Mouse (Mus musculus): ENCODE data around the gene Trappc13. TPM values are rescaled to one million over a fixed set of nuclear protein-coding genes. Genes with fewer than 3 reads are reported as not detected.

Gene Trappc13
- total RNA-seq (2023; ENCODE audit: inconsistent age), result 27.0 to 29.2 TPM (median 28.0 TPM) in 4 replicates

DNA sequence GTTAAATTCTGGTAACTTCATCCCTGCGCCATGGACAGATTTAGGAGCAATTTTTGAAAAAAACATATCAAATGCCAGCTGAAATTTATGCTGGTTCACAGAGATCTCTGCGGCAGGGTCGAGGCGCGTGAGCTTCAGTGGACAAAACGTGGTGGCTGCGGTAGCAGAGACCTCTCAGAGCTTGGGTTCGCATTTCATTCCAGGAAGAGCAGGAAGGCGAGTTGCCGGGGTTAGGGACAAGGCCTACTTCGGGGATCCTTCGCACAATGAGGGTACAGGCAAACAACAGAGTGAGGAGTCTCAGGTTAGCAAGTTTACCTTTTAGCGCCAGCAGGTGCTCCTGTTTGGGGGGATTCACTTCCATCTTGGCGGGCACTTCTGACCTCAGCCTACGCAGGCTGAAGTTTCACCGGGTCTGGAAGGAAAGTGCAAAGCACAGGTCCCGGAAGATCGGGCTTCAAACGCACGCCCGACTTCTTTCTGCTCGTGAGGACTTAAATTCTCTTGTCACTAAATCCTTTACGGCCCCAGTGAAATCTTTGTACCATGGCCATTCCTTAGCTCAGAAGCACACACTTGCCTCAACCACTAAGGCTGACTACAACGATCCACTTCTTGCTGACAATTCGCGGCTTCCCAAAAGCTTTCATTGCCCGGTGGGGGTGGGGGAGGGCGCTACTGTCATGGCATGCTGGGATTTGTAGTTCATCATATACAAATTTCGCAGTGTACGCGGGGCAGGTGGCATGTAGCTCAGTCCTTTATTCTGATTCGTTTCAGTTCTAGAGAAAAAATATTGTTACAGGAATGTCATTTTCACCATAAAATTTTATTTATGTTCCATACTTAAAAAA is at the start of gene Trappc13:
TSS of gene Trappc13 (minus strand) at position 674 of the 854 bp plus-strand sequence.

DNA sequence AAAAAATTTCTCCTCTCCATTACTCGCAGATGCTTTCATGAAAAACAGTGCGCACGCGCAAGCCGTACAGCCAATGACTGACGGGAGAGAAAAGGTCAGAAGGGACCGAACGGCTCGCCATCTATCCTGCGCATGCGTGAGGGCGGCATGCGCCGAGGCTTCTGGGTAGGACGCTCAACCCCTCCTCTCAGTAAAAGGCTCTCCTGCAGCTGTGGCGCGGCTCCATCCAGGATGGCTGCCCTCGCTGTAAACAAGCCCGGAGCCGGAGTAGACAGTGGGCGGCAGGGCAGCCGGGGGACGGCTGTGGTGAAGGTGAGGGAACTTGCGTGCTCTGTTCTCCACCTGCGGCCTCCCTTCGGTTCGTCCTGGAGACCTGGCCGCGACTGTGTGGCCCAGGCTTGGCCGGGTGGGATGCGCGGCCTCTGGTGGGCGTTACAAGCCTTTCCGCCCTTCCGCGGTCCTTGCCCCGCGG is 417 bp upstream of the Trappc13 start, which contains the start of gene Trim23:
TSS of gene Trim23 (plus strand) at position 148 of the 472 bp plus-strand sequence.

GRCm38 (mm10) chr13:104109288-104109815 is 68.9 kb downstream of the Trappc13 start, which contains the start of the genes Nln and Sgtb:
Gene Nln (minus strand): TSS chr13:104109614.
Gene Sgtb (plus strand): TSS chr13:104109741.

Other genes with a start within 250 kb of the Trappc13 start
- 17.9 to 19.7 TPM (median 18.7 TPM) in 4 replicates for gene Nln, start 68.9 kb downstream of the Trappc13 start, total RNA-seq (2023; ENCODE audit: inconsistent age)
- gene Sgtb, start 68.7 kb downstream of the Trappc13 start, total RNA-seq (2023; ENCODE audit: inconsistent age), result 0.75 TPM in 1 of 4 replicates, not detected in the others
- 12.9 to 15.1 TPM (median 14.0 TPM) in 4 replicates for gene Trim23, start 328 bp upstream of the Trappc13 start, total RNA-seq (2023; ENCODE audit: inconsistent age)
- gene Cenpk, start 50.1 kb upstream of the Trappc13 start, total RNA-seq (2023; ENCODE audit: inconsistent age), result 6.0 to 8.8 TPM (median 6.1 TPM) in 4 replicates
- gene Ppwd1, start 50.4 kb upstream of the Trappc13 start, total RNA-seq (2023; ENCODE audit: inconsistent age), result 37.3 to 40.6 TPM (median 38.5 TPM) in 4 replicates
- 16.5 to 25.0 TPM (median 22.1 TPM) in 4 replicates for gene Adamts6, start 109.4 kb upstream of the Trappc13 start, total RNA-seq (2023; ENCODE audit: inconsistent age)

Measured in B cell, adult (primary cell).